Mouse (Mus musculus): Measurements from ENCODE around the gene Herpud2. TPM values are rescaled to one million over a fixed set of nuclear protein-coding genes. Genes with fewer than 3 reads are reported as not detected.

The Herpud2 gene
- polyA plus RNA-seq (2015; fragmentation: Nextera tagmentation; extraction: Ambion mirVana), result 29.2 and 33.2 TPM in 2 replicates

- Histone ChIP-seq H3K9ac (peak within 1 kb of the TSS; percentile 98), H3K4me1 (replicated peaks) (peaks cover 27% of the 10 kb centered on the region), H3K4me2 (peak within 1 kb of the TSS; percentile 69), H3K27ac (peak within 1 kb of the TSS; percentile 100), H3K9me3 (replicated peaks) (no peaks in the 10 kb centered on the region), H3K27me3 (no peaks in the 10 kb centered on the region), H3K4me3 (peak within 1 kb of the TSS; percentile 96), H3K36me3 (no peaks in the 10 kb centered on the region)
- WGBS, result under 1% methylated on average over 48 of the region's 51 CpGs
- peak; percentile 97 for ATAC-seq (replicated peaks; ENCODE audit: insufficient number of reproducible peaks, insufficient read depth, low FRiP score, low read depth)
These were observed at the start of gene Herpud2 for GRCm38 (mm10) chr9:25151611-25152241. Herpud2 (minus strand) TSS chr9:25151820.

DNA sequence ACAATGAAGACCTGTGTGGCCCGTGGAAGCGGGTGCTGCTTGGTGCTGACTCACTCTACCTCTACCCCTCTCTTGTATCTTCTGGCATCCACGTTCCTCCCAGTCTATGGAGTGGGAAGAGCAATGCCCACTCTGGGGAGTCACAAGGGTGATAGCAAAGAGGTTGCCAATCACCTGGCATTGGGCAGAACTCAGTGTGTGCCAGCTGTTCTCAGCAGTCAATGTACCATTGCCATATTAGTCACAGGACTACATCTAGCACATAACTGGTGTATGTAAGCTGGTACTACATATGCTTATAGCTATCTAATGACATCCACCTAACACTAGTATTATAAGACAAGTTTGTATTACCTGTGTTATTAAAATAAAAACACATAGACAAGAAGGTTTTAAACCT, 49.4 kb upstream of the Herpud2 start:
- Histone ChIP-seq H3K9ac (no peak overlapping the region), H3K27me3 (no peaks in the 10 kb centered on the region), H3K27ac (peak overlapping the region; percentile 88), H3K36me3 (no peaks in the 10 kb centered on the region), H3K4me3 (no peak overlapping the region), H3K4me1 (replicated peaks) (peaks cover 26% of the 10 kb centered on the region), H3K9me3 (replicated peaks) (no peaks in the 10 kb centered on the region), H3K4me2 (no peak overlapping the region)
- WGBS, result 69% methylated on average over 3 of the region's 3 CpGs
- ATAC-seq (replicated peaks; ENCODE audit: insufficient number of reproducible peaks, insufficient read depth, low FRiP score, low read depth), result no peak

GRCm38 (mm10) chr9:25200148-25200547, 48.5 kb upstream of the Herpud2 start:
- no peak overlapping the region for H3K4me2 ChIP-seq
- ATAC-seq (replicated peaks; ENCODE audit: insufficient number of reproducible peaks, insufficient read depth, low FRiP score, low read depth), result no peak
- no peaks in the 10 kb centered on the region for H3K36me3 ChIP-seq
- no peak overlapping the region for H3K4me3 ChIP-seq
- H3K27me3 ChIP-seq, result no peaks in the 10 kb centered on the region
- H3K9me3 ChIP-seq (replicated peaks), result no peaks in the 10 kb centered on the region
- no peak overlapping the region for H3K9ac ChIP-seq
- peak overlapping the region; percentile 88 for H3K27ac ChIP-seq
- 54% methylated on average over 3 of the region's 3 CpGs for WGBS
- peaks cover 26% of the 10 kb centered on the region for H3K4me1 ChIP-seq (replicated peaks)

GRCm38 (mm10) chr9:25196746-25197145, 45.1 kb upstream of the Herpud2 start:
- H3K27me3 ChIP-seq, result no peaks in the 10 kb centered on the region
- ATAC-seq (replicated peaks; ENCODE audit: insufficient number of reproducible peaks, insufficient read depth, low FRiP score, low read depth), result no peak
- H3K4me2 ChIP-seq, result no peak overlapping the region
- H3K27ac ChIP-seq, result no peak overlapping the region
- no peaks in the 10 kb centered on the region for H3K9me3 ChIP-seq (replicated peaks)
- no peak overlapping the region for H3K4me3 ChIP-seq
- WGBS, result 65% methylated on average over 5 of the region's 5 CpGs
- H3K9ac ChIP-seq, result no peak overlapping the region
- H3K4me1 ChIP-seq (replicated peaks), result peaks cover 18% of the 10 kb centered on the region
- no peaks in the 10 kb centered on the region for H3K36me3 ChIP-seq

DNA sequence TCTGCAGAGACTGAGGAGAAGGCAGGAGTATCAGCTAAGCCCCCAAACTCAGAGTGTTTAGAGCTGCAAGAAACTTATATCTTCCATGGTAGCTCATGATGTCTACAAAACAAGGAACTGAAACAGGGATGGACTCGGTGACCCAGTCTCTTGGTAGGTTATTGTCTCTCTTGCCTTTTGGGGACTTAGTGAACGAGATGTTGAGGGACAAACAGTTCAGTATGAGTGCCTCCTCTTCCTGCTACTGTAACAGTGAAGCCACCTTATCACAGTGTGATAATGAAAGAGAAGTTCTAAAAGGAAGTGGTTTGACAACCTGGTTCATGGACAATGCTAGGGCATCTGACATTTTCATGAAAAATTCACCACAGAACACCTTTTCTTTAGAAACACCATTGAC, 40.0 kb upstream of the Herpud2 start:
- 61% methylated on average over 2 of the region's 2 CpGs for WGBS
- no peak overlapping the region for H3K27ac ChIP-seq
- no peaks in the 10 kb centered on the region for H3K4me1 ChIP-seq (replicated peaks)
- no peak overlapping the region for H3K9ac ChIP-seq
- no peak for ATAC-seq (replicated peaks; ENCODE audit: insufficient number of reproducible peaks, insufficient read depth, low FRiP score, low read depth)
- no peak overlapping the region for H3K4me3 ChIP-seq
- H3K4me2 ChIP-seq, result no peak overlapping the region
- no peaks in the 10 kb centered on the region for H3K9me3 ChIP-seq (replicated peaks)
- H3K36me3 ChIP-seq, result no peaks in the 10 kb centered on the region
- no peaks in the 10 kb centered on the region for H3K27me3 ChIP-seq

DNA sequence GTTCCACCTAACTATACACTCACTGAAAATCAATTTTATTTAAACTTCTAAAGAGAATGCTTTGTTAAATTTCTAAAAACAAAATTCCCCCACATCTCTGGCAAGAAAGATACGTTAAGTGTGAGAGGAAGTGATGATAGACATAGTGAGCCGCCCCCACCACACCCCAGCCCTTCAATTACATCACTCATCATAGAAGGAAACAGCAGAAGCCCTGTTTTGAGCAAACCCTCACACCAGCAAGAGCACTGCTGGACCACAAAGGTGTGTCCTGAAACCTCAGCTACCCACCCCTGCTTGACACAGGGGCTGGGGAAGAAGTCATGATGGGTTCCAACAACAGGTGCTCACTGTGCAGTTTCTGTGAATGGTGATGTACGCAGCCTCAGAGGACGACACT, 34.9 kb upstream of the Herpud2 start:
- Histone ChIP-seq H3K4me1 (replicated peaks) (no peaks in the 10 kb centered on the region), H3K4me3 (no peak overlapping the region), H3K4me2 (no peak overlapping the region), H3K36me3 (no peaks in the 10 kb centered on the region), H3K27me3 (no peaks in the 10 kb centered on the region), H3K27ac (no peak overlapping the region), H3K9me3 (replicated peaks) (no peaks in the 10 kb centered on the region), H3K9ac (no peak overlapping the region)
- WGBS, result 75% methylated on average over 4 of the region's 4 CpGs
- no peak for ATAC-seq (replicated peaks; ENCODE audit: insufficient number of reproducible peaks, insufficient read depth, low FRiP score, low read depth)

DNA sequence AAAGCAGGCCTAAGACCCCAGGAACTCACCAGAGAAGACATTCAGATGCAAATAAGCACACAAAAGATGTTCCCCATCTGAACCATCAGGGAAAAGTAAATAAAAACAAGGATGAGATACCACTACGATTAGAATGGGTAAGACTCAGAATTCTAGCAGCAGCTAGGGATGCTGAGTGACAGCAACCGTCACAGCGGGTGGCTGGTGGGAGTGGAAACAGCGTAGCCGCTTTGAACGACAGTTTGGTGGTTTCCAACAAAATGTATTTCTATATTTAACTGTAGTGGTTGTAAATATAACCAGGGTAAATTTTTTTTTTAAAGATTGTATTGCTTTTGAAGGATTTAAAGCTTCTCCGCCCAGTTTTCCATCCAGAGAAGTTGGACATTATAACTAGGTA, 34.2 kb upstream of the Herpud2 start:
- no peak for ATAC-seq (replicated peaks; ENCODE audit: insufficient number of reproducible peaks, insufficient read depth, low FRiP score, low read depth)
- Histone ChIP-seq H3K27ac (no peak overlapping the region), H3K36me3 (no peaks in the 10 kb centered on the region), H3K4me2 (no peak overlapping the region), H3K27me3 (no peaks in the 10 kb centered on the region), H3K4me3 (no peak overlapping the region), H3K9ac (no peak overlapping the region), H3K9me3 (replicated peaks) (no peaks in the 10 kb centered on the region), H3K4me1 (replicated peaks) (no peaks in the 10 kb centered on the region)
- WGBS, result 61% methylated on average over 7 of the region's 7 CpGs

DNA sequence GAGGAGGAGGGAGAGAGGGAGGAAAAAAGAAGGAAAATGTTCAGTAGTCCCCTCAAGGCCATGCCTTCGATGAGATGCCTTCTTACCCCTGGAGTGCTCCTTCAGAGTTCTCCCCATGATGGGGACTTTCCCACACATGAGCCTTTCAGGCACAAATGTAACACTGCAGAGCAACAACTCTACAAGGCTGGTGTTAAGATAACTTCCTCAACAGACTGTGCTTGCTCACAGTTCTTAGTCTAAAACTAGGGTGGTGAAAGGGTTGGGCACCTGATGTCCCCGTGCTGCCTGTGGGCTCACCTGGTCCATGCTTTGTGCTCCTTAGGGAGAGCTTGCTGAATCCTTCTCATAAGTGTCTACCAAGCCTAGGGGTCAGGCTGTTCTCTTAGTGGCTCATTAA, 33.0 kb upstream of the Herpud2 start:
- no peaks in the 10 kb centered on the region for H3K27me3 ChIP-seq
- no peak overlapping the region for H3K4me3 ChIP-seq
- 87% methylated on average over 2 of the region's 2 CpGs for WGBS

DNA sequence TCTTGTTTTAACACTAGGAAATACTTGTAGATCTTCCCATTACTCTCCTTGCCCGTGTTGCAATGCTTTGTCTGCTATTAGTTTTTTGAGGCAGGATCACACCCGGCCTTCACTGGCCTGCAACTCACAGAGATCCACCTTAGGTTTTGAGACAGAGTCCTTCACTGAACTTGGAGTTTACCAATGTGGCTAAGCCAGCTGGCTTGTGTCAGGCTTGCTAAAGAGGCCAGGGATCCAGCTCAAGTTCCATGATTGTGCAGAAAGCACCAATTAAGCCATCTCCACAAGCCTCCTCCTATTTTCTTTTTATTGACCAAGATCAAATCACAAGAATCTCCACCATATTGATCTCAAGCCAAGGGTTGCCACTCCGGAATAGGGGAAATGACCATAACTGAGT, 26.4 kb upstream of the Herpud2 start:
- no peaks in the 10 kb centered on the region for H3K9me3 ChIP-seq (replicated peaks)
- H3K27me3 ChIP-seq, result no peaks in the 10 kb centered on the region
- H3K27ac ChIP-seq, result 0 out of 2 replicates have a peak overlapping the region, but pooled peaks have one; percentile 4
- no peak for ATAC-seq (replicated peaks; ENCODE audit: insufficient number of reproducible peaks, insufficient read depth, low FRiP score, low read depth)
- no peaks in the 10 kb centered on the region for H3K36me3 ChIP-seq
- H3K4me2 ChIP-seq, result no peak overlapping the region
- no peak overlapping the region for H3K4me3 ChIP-seq
- WGBS, result 78% methylated on average over 3 of the region's 3 CpGs
- H3K9ac ChIP-seq, result no peak overlapping the region
- peaks cover 42% of the 10 kb centered on the region for H3K4me1 ChIP-seq (replicated peaks)

More for the DNA sequence above, 33.0 kb upstream of the Herpud2 start:
- no peak overlapping the region for H3K27ac ChIP-seq
- no peaks in the 10 kb centered on the region for H3K4me1 ChIP-seq (replicated peaks)
- ATAC-seq (replicated peaks; ENCODE audit: insufficient number of reproducible peaks, insufficient read depth, low FRiP score, low read depth), result no peak
- no peak overlapping the region for H3K4me2 ChIP-seq
- H3K36me3 ChIP-seq, result no peaks in the 10 kb centered on the region
- H3K9me3 ChIP-seq (replicated peaks), result no peaks in the 10 kb centered on the region
- no peak overlapping the region for H3K9ac ChIP-seq

DNA sequence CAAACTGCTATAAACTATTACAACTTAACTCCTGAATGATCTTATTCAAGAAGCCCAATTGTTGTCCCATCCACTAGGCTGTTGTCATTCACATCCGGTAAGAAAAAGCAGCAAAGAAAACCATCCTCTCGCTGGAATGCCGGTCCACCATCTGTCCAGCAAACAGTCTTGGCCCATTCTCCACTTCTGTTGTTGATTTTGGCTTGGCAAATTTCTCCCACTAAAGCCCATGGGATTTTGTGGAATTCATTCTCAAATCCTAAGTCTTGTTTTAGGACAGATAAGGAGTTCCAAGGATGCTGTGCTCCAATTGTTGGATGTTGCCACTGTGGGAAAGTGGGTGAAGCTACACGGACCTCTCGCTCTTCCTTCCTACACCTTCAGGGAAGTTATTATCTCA, 25.6 kb upstream of the Herpud2 start:
- Histone ChIP-seq H3K4me2 (no peak overlapping the region), H3K9ac (no peak overlapping the region), H3K4me3 (no peak overlapping the region), H3K9me3 (replicated peaks) (no peaks in the 10 kb centered on the region), H3K4me1 (replicated peaks) (peaks cover 46% of the 10 kb centered on the region), H3K27ac (peak overlapping the region; percentile 83), H3K27me3 (no peaks in the 10 kb centered on the region), H3K36me3 (no peaks in the 10 kb centered on the region)
- WGBS, result 66% methylated on average over 5 of the region's 5 CpGs
- no peak for ATAC-seq (replicated peaks; ENCODE audit: insufficient number of reproducible peaks, insufficient read depth, low FRiP score, low read depth)

GRCm38 (mm10) chr9:25176562-25176961, 24.9 kb upstream of the Herpud2 start:
- Histone ChIP-seq H3K36me3 (no peaks in the 10 kb centered on the region), H3K4me2 (no peak overlapping the region), H3K4me1 (replicated peaks) (peaks cover 46% of the 10 kb centered on the region), H3K9me3 (replicated peaks) (no peaks in the 10 kb centered on the region), H3K9ac (no peak overlapping the region), H3K4me3 (no peak overlapping the region), H3K27ac (peak overlapping the region; percentile 83), H3K27me3 (no peaks in the 10 kb centered on the region)
- WGBS, result 16% methylated on average over 1 of the region's 1 CpGs
- ATAC-seq (replicated peaks; ENCODE audit: insufficient number of reproducible peaks, insufficient read depth, low FRiP score, low read depth), result peak; percentile 78

DNA sequence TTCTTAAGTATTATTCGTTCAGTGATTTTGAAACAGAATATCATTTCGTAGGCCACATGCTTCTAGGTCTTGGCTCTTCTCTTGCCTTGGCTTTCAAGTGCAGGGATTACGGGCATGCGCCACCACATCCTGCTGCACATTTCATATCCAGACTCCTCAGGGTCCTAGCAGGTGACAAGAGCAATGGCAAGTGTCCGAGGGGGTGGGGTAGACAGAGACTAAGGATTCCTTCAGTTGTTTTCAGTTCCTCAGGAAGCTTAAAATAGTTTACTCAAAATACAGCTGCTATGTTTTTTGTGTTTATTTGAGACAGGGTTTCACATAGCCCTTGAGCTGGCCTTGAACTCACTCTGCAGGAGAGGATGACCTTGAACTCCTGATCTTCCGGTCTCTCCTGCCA, 24.4 kb upstream of the Herpud2 start:
- no peak overlapping the region for H3K4me3 ChIP-seq
- no peaks in the 10 kb centered on the region for H3K36me3 ChIP-seq
- no peak for ATAC-seq (replicated peaks; ENCODE audit: insufficient number of reproducible peaks, insufficient read depth, low FRiP score, low read depth)
- H3K4me1 ChIP-seq (replicated peaks), result peaks cover 46% of the 10 kb centered on the region
- H3K27ac ChIP-seq, result peak overlapping the region; percentile 83
- H3K9ac ChIP-seq, result no peak overlapping the region
- H3K4me2 ChIP-seq, result no peak overlapping the region
- 83% methylated on average over 6 of the region's 6 CpGs for WGBS
- H3K9me3 ChIP-seq (replicated peaks), result no peaks in the 10 kb centered on the region
- no peaks in the 10 kb centered on the region for H3K27me3 ChIP-seq

Data from heart, embryonic 15.5 days (tissue).